Mouse (Mus musculus): ENCODE data around the gene Slc7a11. TPM values are rescaled to one million over a fixed set of nuclear protein-coding genes. Genes with fewer than 3 reads are reported as not detected.

Gene Slc7a11
- polyA plus RNA-seq, 1 experiment from 2014 or later: 1.2 TPM

DNA sequence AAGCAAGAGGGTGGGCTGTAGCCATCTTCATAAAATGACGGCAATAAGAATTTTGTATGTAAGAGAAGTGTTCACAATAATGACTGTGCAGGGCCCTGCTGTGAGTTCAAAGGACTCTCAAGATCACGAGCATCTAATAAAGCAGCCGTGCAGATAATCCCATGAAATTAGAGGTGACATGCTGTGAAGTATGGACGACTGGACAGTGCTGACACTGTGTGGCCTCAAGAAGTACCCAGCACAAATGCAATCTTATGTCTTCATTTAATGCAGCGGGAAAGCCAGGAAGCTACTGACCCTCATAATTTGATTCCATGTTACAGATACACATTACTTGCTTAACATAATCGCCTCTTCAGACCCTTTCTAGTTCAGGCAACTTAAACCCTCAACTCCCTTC is 57.3 kb downstream of the Slc7a11 start:
- no peaks in the 10 kb centered on the region for H3K36me3 ChIP-seq (ENCODE audit: control insufficient read depth, insufficient read depth, low read length)
- no peak overlapping the region for H3K9ac ChIP-seq (ENCODE audit: low read length)
- 47% methylated on average over 6 of the region's 6 CpGs for WGBS
- no peaks in the 10 kb centered on the region for H3K27me3 ChIP-seq (ENCODE audit: control insufficient read depth, insufficient read depth, low read length)
- no peak overlapping the region for H3K4me3 ChIP-seq (ENCODE audit: low read depth, low read length)
- no peak overlapping the region for H3K27ac ChIP-seq (ENCODE audit: low read depth, low read length)
- H3K9me3 ChIP-seq (ENCODE audit: control insufficient read depth, low read length): no peaks in the 10 kb centered on the region
- ATAC-seq (ENCODE audit: insufficient read depth, low FRiP score, low TSS enrichment) (no peak), DNase-seq (ENCODE audit: low spot score) (no peak)
- H3K4me2 ChIP-seq (ENCODE audit: low read depth): no peak overlapping the region
- H3K4me1 ChIP-seq (ENCODE audit: control insufficient read depth, insufficient read depth, low read length): peaks cover 5% of the 10 kb centered on the region; the same call in 1 of the 2 replicates

DNA sequence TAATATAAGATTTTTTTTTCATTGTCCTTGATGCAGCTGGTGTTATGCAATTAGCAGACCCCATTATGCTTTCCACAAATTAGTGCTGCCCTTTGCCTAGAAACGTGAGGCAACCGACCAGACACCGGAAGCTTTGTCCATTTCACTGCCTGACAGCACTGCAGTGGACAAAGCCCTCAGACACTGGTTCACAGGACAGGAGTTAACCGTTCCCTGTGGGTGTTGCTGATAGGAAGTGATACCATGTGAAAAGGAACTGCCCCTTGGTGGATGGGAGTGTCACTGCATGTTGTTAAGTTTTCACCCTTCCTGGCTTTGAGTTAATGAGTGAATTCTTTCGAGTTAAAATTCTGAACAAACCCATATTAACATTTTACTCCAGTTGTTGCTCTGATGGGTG is 60.7 kb downstream of the Slc7a11 start:
- Histone ChIP-seq H3K4me1 (ENCODE audit: control insufficient read depth, insufficient read depth, low read length) (peaks cover 5% of the 10 kb centered on the region; the same call in 1 of the 2 replicates), H3K9ac (ENCODE audit: low read length) (no peak overlapping the region), H3K9me3 (ENCODE audit: control insufficient read depth, low read length) (no peaks in the 10 kb centered on the region), H3K4me3 (ENCODE audit: low read depth, low read length) (no peak overlapping the region), H3K36me3 (ENCODE audit: control insufficient read depth, insufficient read depth, low read length) (no peaks in the 10 kb centered on the region), H3K27me3 (ENCODE audit: control insufficient read depth, insufficient read depth, low read length) (no peaks in the 10 kb centered on the region), H3K4me2 (ENCODE audit: low read depth) (no peak overlapping the region), H3K27ac (ENCODE audit: low read depth, low read length) (no peak overlapping the region)
- DNase-seq (ENCODE audit: low spot score) (no peak), ATAC-seq (ENCODE audit: insufficient read depth, low FRiP score, low TSS enrichment) (no peak)
- 43% methylated on average over 5 of the region's 5 CpGs for WGBS

DNA sequence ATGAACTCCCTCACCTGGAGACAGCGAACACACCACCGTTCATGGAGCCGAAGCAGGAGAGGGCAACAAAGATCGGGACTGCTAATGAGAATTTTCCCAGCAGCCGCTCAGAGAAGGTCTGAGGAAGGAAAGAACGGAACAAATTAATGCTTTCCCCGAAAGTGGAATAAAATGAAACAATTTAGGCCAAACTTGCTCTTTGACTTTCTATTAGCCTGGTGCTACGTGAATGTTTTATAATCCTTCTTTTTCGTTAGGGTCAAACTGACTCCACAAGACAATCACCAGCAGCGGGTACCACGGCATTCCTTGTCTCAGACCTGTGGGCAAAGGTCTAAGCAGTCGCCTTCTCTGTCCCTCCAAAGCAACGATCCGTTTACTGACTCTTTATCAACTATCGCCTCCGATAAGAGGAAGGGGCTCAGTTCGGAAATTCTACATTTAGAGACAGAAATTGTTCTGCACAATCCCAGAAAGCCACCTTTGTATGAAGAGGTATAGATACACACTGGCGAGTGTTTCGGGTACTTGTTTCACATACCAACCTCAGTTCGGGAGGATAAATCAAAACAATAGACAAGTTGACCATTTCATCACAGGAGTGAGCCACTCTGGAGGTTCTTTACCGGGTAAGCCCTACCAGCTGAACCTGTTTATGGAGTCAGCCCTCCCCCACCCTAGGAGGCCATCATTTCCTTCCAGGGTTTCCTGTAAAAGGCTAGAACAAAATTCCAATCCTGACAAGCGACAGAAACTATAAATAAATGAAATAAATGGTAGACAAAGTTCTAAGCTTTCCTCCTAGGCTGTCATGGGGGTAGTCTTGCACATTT is 61.3 kb downstream of the Slc7a11 start:
- ATAC-seq (ENCODE audit: insufficient read depth, low FRiP score, low TSS enrichment) (peak; percentile 58), DNase-seq (ENCODE audit: low spot score) (no peak)
- Histone ChIP-seq H3K9me3 (ENCODE audit: control insufficient read depth, low read length) (no peaks in the 10 kb centered on the region), H3K36me3 (ENCODE audit: control insufficient read depth, insufficient read depth, low read length) (no peaks in the 10 kb centered on the region), H3K9ac (ENCODE audit: low read length) (no peak overlapping the region), H3K27me3 (ENCODE audit: control insufficient read depth, insufficient read depth, low read length) (no peaks in the 10 kb centered on the region), H3K4me3 (ENCODE audit: low read depth, low read length) (peak overlapping the region; percentile 1; the same call in 1 of the 2 replicates), H3K27ac (ENCODE audit: low read depth, low read length) (no peak overlapping the region), H3K4me1 (ENCODE audit: control insufficient read depth, insufficient read depth, low read length) (peaks cover 5% of the 10 kb centered on the region; the same call in 1 of the 2 replicates), H3K4me2 (ENCODE audit: low read depth) (peak overlapping the region; percentile 22)
- 41% methylated on average over 22 of the region's 22 CpGs for WGBS

DNA sequence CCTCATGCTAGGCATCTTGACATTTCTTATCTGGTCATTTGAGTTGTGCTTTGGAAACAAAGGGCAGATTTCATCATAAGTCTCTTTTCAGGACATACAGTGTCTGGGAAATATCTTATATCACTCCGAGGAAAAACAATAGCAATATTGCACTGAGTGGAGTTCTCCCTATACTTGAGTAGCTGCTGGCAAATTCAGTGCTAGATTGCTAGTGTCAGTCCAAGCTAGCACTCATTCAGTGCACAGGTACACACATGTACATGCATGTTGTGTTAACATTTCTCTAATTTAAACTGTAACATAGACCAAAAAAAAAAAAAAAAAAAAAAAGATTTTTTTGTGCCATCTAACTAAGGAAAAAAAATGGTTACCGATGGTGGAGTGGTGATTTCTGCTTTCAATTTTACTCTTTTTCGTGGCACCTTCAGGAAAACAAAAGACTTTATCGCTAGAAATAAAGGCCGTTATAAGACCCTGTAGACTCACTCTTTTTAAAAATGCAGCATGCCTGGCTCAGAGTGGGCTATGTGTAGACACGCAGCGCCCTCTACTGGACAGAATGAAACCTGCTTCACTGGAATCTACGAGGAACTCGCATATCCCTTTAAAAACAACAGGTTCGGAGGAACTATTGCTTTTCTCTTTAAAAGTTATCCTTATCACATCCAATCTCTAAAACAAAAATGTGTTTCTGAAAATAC is 62.1 kb downstream of the Slc7a11 start:
- ATAC-seq (ENCODE audit: insufficient read depth, low FRiP score, low TSS enrichment) (peak; percentile 82), DNase-seq (ENCODE audit: low spot score) (peak; percentile 84)
- Histone ChIP-seq H3K9ac (ENCODE audit: low read length) (no peak overlapping the region), H3K9me3 (ENCODE audit: control insufficient read depth, low read length) (no peaks in the 10 kb centered on the region), H3K27ac (ENCODE audit: low read depth, low read length) (no peak overlapping the region), H3K4me1 (ENCODE audit: control insufficient read depth, insufficient read depth, low read length) (peaks cover 5% of the 10 kb centered on the region; the same call in 1 of the 2 replicates), H3K4me2 (ENCODE audit: low read depth) (peak overlapping the region; percentile 22), H3K36me3 (ENCODE audit: control insufficient read depth, insufficient read depth, low read length) (no peaks in the 10 kb centered on the region), H3K4me3 (ENCODE audit: low read depth, low read length) (peak overlapping the region; percentile 1; the same call in 1 of the 2 replicates), H3K27me3 (ENCODE audit: control insufficient read depth, insufficient read depth, low read length) (no peaks in the 10 kb centered on the region)
- 25% methylated on average over 10 of the region's 10 CpGs for WGBS

DNA sequence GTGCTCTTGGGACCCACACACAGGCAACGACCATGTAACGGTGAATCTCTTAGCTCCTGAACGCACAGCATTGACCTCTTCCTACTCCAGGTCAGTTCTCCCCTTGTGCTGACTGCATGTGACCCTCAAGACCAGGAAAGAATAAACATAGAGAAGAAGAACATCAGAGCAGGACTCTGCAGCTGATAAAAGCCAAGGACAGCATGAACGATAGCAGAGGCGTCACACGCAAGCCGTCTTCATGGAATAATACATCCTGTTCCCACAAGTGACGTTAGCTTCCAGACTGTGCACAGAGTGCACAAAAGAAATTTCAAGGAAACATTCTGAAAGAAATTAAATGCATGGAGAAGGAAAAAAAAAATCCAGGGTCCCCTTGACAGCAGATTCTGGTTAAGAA is 63.5 kb downstream of the Slc7a11 start:
- DNase-seq (ENCODE audit: low spot score): no peak
- no peak overlapping the region for H3K9ac ChIP-seq (ENCODE audit: low read length)

DNA sequence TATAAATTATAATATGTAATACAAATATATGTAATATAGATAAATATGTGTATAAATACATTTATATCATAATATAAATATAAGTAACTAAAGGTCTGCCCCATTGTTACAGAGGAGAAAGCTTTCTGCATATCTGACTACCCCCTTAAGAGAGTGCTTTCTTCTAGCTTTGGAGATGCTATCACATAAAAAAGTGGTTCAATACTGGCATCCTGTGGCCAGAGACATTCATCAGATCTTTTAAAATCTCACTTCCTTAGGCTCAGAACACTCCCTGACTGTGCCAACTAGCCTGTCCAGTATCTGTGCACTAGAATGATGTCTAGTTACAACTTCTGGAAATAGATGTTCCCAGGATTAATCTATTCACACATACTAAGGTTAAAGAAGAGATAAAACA is 67.9 kb downstream of the Slc7a11 start:
- Histone ChIP-seq H3K4me1 (ENCODE audit: control insufficient read depth, insufficient read depth, low read length) (no peaks in the 10 kb centered on the region), H3K9ac (ENCODE audit: low read length) (no peak overlapping the region), H3K4me2 (ENCODE audit: low read depth) (no peak overlapping the region), H3K36me3 (ENCODE audit: control insufficient read depth, insufficient read depth, low read length) (no peaks in the 10 kb centered on the region), H3K9me3 (ENCODE audit: control insufficient read depth, low read length) (no peaks in the 10 kb centered on the region), H3K27me3 (ENCODE audit: control insufficient read depth, insufficient read depth, low read length) (no peaks in the 10 kb centered on the region), H3K4me3 (ENCODE audit: low read depth, low read length) (no peak overlapping the region), H3K27ac (ENCODE audit: low read depth, low read length) (no peak overlapping the region)
- DNase-seq (ENCODE audit: low spot score): no peak
- no peak for ATAC-seq (ENCODE audit: insufficient read depth, low FRiP score, low TSS enrichment)

More for the DNA sequence above, 63.5 kb downstream of the Slc7a11 start:
- no peak overlapping the region for H3K4me3 ChIP-seq (ENCODE audit: low read depth, low read length)
- no peak for ATAC-seq (ENCODE audit: insufficient read depth, low FRiP score, low TSS enrichment)
- H3K9me3 ChIP-seq (ENCODE audit: control insufficient read depth, low read length): no peaks in the 10 kb centered on the region
- no peak overlapping the region for H3K4me2 ChIP-seq (ENCODE audit: low read depth)
- H3K4me1 ChIP-seq (ENCODE audit: control insufficient read depth, insufficient read depth, low read length): peaks cover 3% of the 10 kb centered on the region; the same call in 1 of the 2 replicates
- no peaks in the 10 kb centered on the region for H3K27me3 ChIP-seq (ENCODE audit: control insufficient read depth, insufficient read depth, low read length)
- no peaks in the 10 kb centered on the region for H3K36me3 ChIP-seq (ENCODE audit: control insufficient read depth, insufficient read depth, low read length)
- 61% methylated on average over 8 of the region's 8 CpGs for WGBS
- H3K27ac ChIP-seq (ENCODE audit: low read depth, low read length): no peak overlapping the region

DNA sequence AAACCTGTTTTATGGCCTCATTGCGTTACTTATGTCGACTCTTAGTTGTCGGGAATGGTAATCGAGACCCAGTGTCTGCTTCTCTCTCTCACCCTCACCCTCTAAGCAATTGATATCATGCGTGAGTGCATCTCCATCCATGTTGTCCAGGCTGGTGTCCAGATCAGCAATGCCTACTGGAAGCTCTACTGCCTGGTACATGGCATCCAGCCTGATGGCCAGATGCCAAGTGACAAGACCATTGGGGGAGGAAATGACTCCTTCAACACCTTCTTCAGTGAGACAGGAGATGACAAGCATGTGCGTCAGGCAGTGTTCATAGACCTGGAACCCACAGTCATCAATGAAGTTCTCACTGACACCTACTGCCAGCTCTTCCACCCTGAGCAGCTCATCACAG is 73.6 kb downstream of the Slc7a11 start:
- ATAC-seq (ENCODE audit: insufficient read depth, low FRiP score, low TSS enrichment) (no peak), DNase-seq (ENCODE audit: low spot score) (no peak)
- Histone ChIP-seq H3K36me3 (ENCODE audit: control insufficient read depth, insufficient read depth, low read length) (no peaks in the 10 kb centered on the region), H3K4me3 (ENCODE audit: low read depth, low read length) (no peak overlapping the region), H3K27me3 (ENCODE audit: control insufficient read depth, insufficient read depth, low read length) (no peaks in the 10 kb centered on the region), H3K4me1 (ENCODE audit: control insufficient read depth, insufficient read depth, low read length) (no peaks in the 10 kb centered on the region), H3K9ac (ENCODE audit: low read length) (no peak overlapping the region), H3K9me3 (ENCODE audit: control insufficient read depth, low read length) (no peaks in the 10 kb centered on the region), H3K27ac (ENCODE audit: low read depth, low read length) (no peak overlapping the region), H3K4me2 (ENCODE audit: low read depth) (no peak overlapping the region)
- WGBS: 96% methylated on average over 6 of the region's 6 CpGs

DNA sequence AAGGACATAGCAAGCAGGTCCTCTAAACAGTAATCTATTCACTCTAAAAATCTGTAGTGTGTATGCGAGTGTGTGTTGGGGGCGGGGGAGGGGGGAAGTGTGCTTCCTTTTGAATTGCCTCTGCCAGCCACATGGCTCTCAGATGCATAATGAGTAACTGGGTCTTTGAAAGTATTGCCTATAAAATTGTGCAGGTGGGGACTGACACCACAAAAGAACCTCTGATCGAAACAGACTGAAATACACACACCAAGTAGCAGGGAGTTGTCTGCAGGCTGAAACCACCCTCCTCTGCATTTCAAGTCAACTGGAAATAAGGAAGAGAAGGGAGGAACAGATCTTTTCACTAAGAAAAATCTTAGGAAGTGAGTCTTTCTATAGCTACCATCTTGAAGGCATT is 76.2 kb downstream of the Slc7a11 start:
- DNase-seq (ENCODE audit: low spot score) (no peak), ATAC-seq (ENCODE audit: insufficient read depth, low FRiP score, low TSS enrichment) (no peak)
- H3K4me3 ChIP-seq (ENCODE audit: low read depth, low read length): no peak overlapping the region
- H3K9ac ChIP-seq (ENCODE audit: low read length): no peak overlapping the region
- H3K36me3 ChIP-seq (ENCODE audit: control insufficient read depth, insufficient read depth, low read length): no peaks in the 10 kb centered on the region
- no peak overlapping the region for H3K27ac ChIP-seq (ENCODE audit: low read depth, low read length)
- H3K9me3 ChIP-seq (ENCODE audit: control insufficient read depth, low read length): no peaks in the 10 kb centered on the region
- H3K4me1 ChIP-seq (ENCODE audit: control insufficient read depth, insufficient read depth, low read length): no peaks in the 10 kb centered on the region
- no peak overlapping the region for H3K4me2 ChIP-seq (ENCODE audit: low read depth)
- 55% methylated on average over 3 of the region's 3 CpGs for WGBS
- H3K27me3 ChIP-seq (ENCODE audit: control insufficient read depth, insufficient read depth, low read length): no peaks in the 10 kb centered on the region
